In the genomic region with DNA sequence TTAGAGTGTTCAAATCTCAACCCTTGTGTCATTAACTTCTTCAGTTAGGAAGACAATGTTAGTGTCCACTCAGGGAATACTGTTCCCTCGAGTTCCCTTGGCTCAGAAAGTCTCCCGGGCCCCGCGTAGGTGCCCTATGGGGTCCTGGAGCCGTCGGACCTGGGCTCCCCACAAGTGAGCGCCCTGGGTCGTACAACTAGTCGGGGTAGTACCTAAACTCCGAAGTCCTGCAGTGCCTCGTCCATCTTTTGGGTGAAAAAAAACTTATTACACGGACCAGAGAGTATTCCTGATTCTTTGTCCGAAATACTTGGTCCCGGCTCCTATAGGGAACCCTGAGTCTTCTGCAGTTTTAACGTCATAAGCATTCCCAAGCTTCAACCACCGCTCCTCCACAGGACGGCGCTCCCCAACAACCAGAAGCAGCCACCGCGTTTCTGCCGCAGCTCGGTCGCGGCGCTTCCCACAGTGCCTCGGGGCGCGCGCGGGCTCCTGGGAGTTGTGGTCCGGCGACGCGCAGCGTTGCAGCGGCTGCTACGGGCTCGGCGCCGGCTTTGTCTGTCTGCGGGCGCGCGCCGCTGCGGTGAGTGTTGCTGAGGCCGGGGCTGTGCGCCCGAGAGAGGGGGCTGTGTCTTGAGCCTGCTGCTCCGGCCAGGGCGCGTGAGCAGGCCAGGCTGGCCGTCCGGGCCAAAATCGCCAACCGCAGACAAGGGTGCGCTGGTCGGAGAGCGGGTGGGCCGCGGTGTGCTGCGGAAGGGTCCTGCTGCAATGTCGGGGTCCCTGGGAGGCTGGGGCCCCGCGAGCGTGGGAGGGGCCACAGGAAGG, we compare ENCODE assay signal across 8 mouse cellular contexts. TPM values are rescaled to one million over a fixed set of nuclear protein-coding genes. Genes with fewer than 3 reads are reported as not detected.
A peak's percentile ranks its signal among the peaks of the same experiment; 100 is the strongest.
DNase-seq lines count a peak whose midpoint lies in the region; ATAC-seq lines count a peak whose summit lies in the region.

A gene (plus strand): TSS at position 495 of the 825 bp plus-strand sequence.

- no peaks in the 10 kb centered on the region; the same call in 1 of the 2 replicates for H3K79me2 ChIP-seq in macrophage (ENCODE audit: inconsistent target)

- peak within 1 kb of the TSS; percentile 93 for H3K4me3 ChIP-seq in hindbrain, embryonic 16.5 days (ENCODE audit: low read length)
- H3K4me3 ChIP-seq in macrophage (ENCODE audit: inconsistent target) = peak within 1 kb of the TSS; percentile 69

- no peaks in the 10 kb centered on the region for H3K27me3 ChIP-seq in hindbrain, embryonic 16.5 days (replicated peaks; ENCODE audit: control insufficient read depth, insufficient read depth, low read length)

- under 1% methylated on average over 64 of the region's 66 CpGs for WGBS in hindbrain, embryonic 16.5 days
- WGBS in macrophage (ENCODE audit: missing documents) = under 1% methylated on average over 56 of the region's 66 CpGs

- peak within 1 kb of the TSS; percentile 96 for H3K27ac ChIP-seq in hindbrain, embryonic 16.5 days (ENCODE audit: low read depth, low read length)
- no peak within 1 kb of the TSS; the same call in 1 of the 2 replicates for H3K27ac ChIP-seq in macrophage

- H3K4me1 ChIP-seq in hindbrain, embryonic 16.5 days (ENCODE audit: control insufficient read depth, insufficient read depth, low read depth, low read length) = peaks cover 8% of the 10 kb centered on the region

- peak; percentile 93 for DNase-seq in WW6 (ENCODE audit: low read depth, low spot score)
- peak; percentile 91 to 95 for DNase-seq in cerebellum, postnatal 4 days (ENCODE audit: low spot score in 2 of 2)
- peak; percentile 89 for DNase-seq in gastrocnemius, adult 18-20 months (ENCODE audit: low spot score)
- peak; percentile 95 to 96 for DNase-seq in left cerebral cortex, adult 18-20 months (ENCODE audit: low spot score in 2 of 2)
- peak; percentile 95 for DNase-seq in right cerebral cortex, adult 2 months (ENCODE audit: low spot score in 2 of 2)
- peak; percentile 93 for DNase-seq in urinary bladder, postnatal 14 days (ENCODE audit: low spot score)

- no peaks in the 10 kb centered on the region for H3K9me3 ChIP-seq in hindbrain, embryonic 16.5 days (ENCODE audit: control insufficient read depth, low read length)

- ATAC-seq in hindbrain, embryonic 16.5 days = peak; percentile 98

- peaks cover 17% of the 10 kb centered on the region for H3K36me3 ChIP-seq in hindbrain, embryonic 16.5 days (ENCODE audit: control insufficient read depth, insufficient read depth, low read length)
- peaks cover 20% of the 10 kb centered on the region for H3K36me3 ChIP-seq in macrophage (ENCODE audit: inconsistent target)

- H3K9ac ChIP-seq in hindbrain, embryonic 16.5 days (ENCODE audit: low read depth, low read length) = peak within 1 kb of the TSS; percentile 100

- H3K4me2 ChIP-seq in hindbrain, embryonic 16.5 days (ENCODE audit: low read length) = peak within 1 kb of the TSS; percentile 87

RNA-seq across cellular contexts. Expression of the gene that starts here (rescaled TPM):
- 10 to 100 TPM; 40.6 to 45.1 TPM for total RNA-seq in gastrocnemius, adult 18-20 months (2021)
- 130 and 137 TPM in 2 replicates for polyA plus RNA-seq in hindbrain, embryonic 16.5 days (2015; fragmentation: Nextera tagmentation; extraction: Ambion mirVana)
- 10 to 100 TPM; 54.7 to 55.8 TPM for total RNA-seq in left cerebral cortex, adult 18-20 months (2021)
- total RNA-seq in macrophage (2018; cell fraction: chromatin; rRNA removed) = 10 to 100 TPM in 8 of 26 experiments, 1 to 10 TPM in 15, under 1 TPM in 1, not detected in 2; 0.94 to 22.4 (median 7.6) TPM
- total RNA-seq in macrophage (2018; cell fraction: cytosol; rRNA removed) = 10 to 100 TPM in 19 of 26 experiments, 1 to 10 TPM in 7; 6.9 to 23.8 (median 14.2) TPM
- 10 to 100 TPM in 8 of 26 experiments, 1 to 10 TPM in 18; 1.6 to 22.5 (median 6.0) TPM for total RNA-seq in macrophage (2018; cell fraction: nucleus; rRNA removed)
- 18.6 to 20.6 TPM (median 19.0 TPM) in 3 replicates for polyA plus RNA-seq in macrophage (2018)
